Mouse (Mus musculus) left cerebral cortex, adult 18-20 months (tissue): Measurements from ENCODE around the gene Arhgef40. TPM values are rescaled to one million over a fixed set of nuclear protein-coding genes. Genes with fewer than 3 reads are reported as not detected.

Experiments
- DNase-seq, 2 experiments: peaks; one replicate each; pipeline ENCODE4 v3.0.0; 2021 to 2022; ENCODE audit warnings: low spot score in 2 of 2, mixed read lengths in 1 of 2
- long read RNA-seq, 2 experiments: library from polyadenylated mRNA; stranded (forward); transcript quantifications; one replicate each; pipeline ENCODE4 v2.0.0; 2021
- total RNA-seq, 2 experiments: library from RNA; stranded (reverse); gene quantifications; 2 replicates each; pipeline ENCODE4 v1.2.3; 2021

The Arhgef40 gene
- 10 to 100 TPM; 23.4 to 28.6 TPM for total RNA-seq
- long read RNA-seq, experiment 1, full-length matches to known transcripts: 5 of 21 reads
- long read RNA-seq, experiment 1, partial matches to known transcripts: 7 of 21 reads
- long read RNA-seq, experiment 1, other reads (novel, unspliced or antisense): 9 of 21 reads
- long read RNA-seq, experiment 2, partial matches to known transcripts: 7 of 9 reads
- long read RNA-seq, experiment 2, other reads (novel, unspliced or antisense): 2 of 9 reads

GRCm38 (mm10) chr14:51984247-51985231, at the start of gene Arhgef40:
Arhgef40 (plus strand) TSS chr14:51984719.
- peak; percentile 47 to 56 for DNase-seq

- no peak for DNase-seq
Observed at GRCm38 (mm10) chr14:51939005-51939404, 45.5 kb upstream of the Arhgef40 start.

DNA sequence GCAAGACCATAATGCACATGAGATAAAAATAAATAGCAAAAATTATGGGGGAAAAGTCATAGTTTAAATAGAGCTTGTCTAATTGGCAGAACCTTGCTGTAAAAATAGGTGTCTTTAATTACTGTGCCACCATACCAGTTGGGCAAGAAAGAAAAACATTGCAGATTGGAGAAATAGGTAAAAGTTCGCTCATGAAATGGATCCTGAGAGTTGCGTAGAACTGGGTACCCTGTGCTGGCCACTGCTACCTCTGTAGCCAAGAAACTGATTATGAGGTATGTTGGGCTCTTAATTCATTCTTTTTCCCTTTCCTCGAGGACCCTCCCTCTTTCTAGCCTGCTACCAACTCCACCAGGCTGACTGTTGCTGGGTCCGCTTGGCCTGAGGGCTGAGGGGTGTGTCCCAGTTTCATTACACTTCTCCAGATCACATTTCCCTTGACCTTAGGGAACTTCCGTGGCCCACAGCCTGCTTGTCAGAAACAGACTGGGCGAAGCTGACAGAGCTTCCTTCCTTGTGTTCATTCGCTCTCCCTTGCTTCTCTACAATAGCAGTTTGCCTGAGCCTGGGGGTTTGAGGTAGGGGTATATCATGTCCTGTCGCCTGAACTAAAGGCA, 43.5 kb upstream of the Arhgef40 start:
- no peak for DNase-seq

DNA sequence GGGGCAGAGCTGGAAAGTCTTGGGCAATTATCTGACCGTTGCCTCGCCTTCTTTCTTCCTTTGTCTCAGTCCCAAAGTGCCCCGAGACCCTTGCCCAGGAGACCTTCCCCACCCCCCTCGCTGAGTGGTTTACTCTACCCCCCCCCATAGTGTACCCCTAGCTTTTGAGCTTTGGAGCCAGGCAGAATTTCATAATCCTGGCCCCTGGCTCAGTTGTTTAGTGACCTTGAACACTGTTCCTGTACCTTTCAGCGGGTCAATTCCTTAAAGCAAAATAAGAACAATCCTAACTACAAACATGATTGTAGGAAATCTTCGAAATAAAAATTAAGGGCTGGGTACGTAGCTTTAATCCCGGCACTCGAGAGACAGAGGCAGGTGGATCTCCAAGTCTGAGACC, 42.9 kb upstream of the Arhgef40 start:
- no peak for DNase-seq

DNA sequence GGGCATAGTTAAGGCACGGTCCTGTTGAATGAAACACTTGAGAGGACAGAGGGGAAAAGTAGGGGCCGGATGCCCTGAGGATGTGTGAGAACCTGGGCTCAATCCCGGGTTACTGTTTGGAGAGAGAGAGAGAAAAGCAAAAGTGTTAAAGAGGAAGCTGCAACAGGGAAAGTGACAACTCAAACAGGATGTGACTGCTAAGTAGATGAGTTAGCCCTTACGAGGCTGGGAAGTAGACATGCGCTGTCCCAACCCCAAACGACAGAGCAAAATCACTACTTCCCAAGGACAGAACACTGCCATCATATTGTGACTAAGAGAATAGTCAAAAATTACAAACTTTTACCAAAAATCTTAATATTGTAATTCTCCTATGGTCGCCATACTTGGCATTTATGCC, 42.3 kb upstream of the Arhgef40 start:
- DNase-seq: no peak

GRCm38 (mm10) chr14:51943336-51943735, 41.2 kb upstream of the Arhgef40 start:
- no peak for DNase-seq

GRCm38 (mm10) chr14:51960316-51960715, 24.2 kb upstream of the Arhgef40 start:
- DNase-seq: no peak

DNA sequence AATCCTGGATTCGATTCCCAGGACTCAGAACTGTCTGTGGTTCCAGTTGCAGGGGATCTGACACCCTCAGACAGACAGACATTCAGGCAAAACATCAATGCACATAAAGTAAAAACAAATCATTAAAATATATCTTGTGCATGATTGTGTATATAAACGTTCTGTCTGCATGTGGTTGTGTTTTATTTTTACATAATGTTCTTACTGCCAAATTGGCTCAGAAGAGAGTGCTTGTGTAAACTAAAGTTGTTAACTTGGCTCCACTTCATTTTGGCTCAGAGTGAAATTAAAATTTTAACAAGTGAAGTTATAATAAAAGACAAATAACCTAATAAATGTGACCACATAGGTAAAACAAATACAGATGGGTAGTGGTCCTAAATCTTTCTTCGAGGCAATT, 17.1 kb upstream of the Arhgef40 start:
- no peak for DNase-seq

GRCm38 (mm10) chr14:51979252-51979651, 5.3 kb upstream of the Arhgef40 start:
- no peak for DNase-seq

- DNase-seq: no peak
Observed at GRCm38 (mm10) chr14:51983251-51983650, 1.3 kb upstream of the Arhgef40 start.

DNA sequence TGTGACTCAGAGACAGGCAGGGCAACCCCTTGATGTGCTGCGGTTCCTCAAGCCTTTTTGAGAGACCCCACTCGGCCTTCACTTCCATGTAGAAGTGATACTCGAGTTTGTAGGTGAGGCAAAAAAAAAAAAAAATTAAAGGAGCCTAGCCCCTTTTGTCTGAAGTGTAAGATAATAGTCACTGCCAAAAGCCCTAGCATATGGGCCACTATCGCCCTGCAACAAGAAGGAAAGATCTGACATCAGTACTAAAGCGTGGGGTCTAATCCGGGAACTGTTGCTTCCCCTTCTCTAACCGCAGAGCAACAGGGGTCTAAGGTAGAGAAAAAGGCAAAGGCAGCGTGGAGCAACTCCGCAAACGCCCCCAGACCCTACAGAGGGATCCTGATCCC, 668 bp upstream of the Arhgef40 start:
- no peak for DNase-seq

DNA sequence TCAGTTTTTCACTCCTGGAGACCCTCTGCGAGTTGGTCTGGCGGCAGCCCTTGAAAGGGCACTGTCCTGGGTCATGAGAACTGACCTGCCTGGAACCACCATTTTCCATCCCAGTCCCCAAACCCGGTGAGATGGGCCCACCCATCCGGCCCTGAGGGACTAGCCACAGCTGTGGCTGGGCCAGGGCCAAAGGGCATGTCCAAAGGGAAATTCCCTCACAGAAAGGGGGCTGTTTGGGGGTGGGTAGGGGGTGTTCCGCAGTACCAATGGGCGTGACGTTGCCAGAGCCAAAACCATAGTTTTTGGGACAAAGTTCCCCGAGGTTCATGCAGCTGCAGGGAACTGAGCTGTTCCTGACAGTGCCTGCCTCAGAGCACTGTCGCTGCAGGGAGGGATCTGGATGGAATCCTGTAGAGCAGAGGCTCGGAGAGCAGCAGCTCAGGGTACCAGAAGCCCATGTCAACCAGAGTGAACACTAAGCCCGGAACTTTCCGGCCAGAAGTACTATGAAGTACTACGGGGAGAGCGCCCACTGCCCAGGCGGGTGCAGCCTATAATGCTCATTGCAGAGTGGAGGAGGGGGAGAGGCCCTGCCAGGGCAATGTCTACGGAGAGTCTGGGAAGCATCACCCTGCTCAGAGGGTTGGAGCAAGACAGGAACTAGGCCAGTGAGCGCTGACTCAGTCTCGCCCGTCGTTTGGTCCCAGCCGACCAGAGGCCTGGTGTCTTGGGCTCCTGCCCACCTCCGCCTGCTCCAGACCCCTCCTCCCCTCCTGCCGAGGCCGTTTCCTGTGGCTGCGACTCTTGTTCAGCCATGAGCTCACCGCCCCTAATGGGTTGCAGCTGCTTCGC, 1.0 kb downstream of the Arhgef40 start:
- DNase-seq: peak; percentile 59 to 64

GRCm38 (mm10) chr14:51986153-51986505, 1.6 kb downstream of the Arhgef40 start:
- DNase-seq: no peak

GRCm38 (mm10) chr14:51987177-51987576, 2.7 kb downstream of the Arhgef40 start:
- no peak for DNase-seq

GRCm38 (mm10) chr14:51988731-51989130, 4.2 kb downstream of the Arhgef40 start:
- no peak for DNase-seq

DNA sequence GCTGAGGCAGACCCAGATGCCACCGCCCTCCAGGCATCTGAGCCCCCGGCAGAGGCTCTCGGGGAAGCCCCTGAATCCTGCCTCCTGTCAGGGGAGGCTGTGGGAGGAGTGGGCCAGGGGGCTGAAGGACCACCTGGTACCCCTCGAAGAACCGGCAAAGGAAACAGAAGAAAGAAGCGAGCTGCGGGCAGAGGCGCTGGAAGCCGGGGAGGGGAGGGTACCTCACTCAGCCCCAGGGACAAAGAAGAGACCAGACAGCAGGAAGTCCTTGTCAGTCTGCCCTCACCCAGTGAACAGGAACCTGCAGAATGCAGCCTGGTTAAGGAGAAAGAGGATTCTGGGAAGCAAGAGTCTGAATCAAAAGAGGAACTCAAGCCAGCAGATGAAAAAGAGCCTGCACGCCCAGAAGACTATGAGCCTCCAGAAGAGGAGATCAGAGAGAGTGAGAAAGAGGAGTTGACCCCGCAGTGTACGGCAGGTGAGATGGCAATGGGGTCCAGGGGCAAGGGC, 5.0 kb downstream of the Arhgef40 start:
- no peak for DNase-seq

- no peak for DNase-seq
Observed at GRCm38 (mm10) chr14:51994453-51994852, 9.9 kb downstream of the Arhgef40 start.

DNA sequence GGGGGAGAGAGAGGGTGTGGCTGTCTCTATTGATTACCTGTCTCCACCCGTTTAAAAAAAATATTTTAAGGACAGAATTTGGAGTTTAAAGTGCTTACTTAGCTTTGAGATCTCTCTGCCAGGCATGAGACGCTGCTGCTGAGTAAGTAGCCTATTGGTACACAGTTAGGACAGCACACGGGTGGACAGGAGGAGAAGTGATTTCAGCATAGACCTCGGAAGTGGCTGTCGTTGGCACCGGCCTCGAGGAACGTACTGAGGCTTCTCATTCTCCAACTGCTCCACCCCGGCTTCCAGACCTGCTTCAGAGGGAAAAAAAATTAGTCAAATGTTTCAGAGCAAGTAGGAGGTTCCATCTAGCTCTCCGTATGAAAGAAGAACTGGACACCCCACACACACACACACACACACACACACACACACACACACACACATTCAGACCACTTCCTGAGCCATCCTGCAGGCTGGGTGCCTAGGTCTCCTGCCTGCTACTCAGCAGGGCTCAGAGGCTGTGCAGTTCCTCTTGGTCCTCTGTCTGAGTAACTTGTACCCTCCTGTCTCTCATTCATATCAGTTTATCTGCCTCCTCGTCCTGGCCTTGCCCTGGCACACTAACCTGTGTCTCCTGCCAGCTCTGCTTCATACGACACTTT, 10.8 kb downstream of the Arhgef40 start:
- DNase-seq: no peak

- DNase-seq: no peak
Observed at GRCm38 (mm10) chr14:51996231-51996841, 11.8 kb downstream of the Arhgef40 start.

- no peak for DNase-seq
Observed at GRCm38 (mm10) chr14:51996866-51997265, 12.3 kb downstream of the Arhgef40 start.
